Mouse (Mus musculus): ENCODE data around the gene Slc13a2. TPM values are rescaled to one million over a fixed set of nuclear protein-coding genes. Genes with fewer than 3 reads are reported as not detected.

The Slc13a2 gene
- polyA plus RNA-seq, 1 experiment from 2014 or later = not detected

DNA sequence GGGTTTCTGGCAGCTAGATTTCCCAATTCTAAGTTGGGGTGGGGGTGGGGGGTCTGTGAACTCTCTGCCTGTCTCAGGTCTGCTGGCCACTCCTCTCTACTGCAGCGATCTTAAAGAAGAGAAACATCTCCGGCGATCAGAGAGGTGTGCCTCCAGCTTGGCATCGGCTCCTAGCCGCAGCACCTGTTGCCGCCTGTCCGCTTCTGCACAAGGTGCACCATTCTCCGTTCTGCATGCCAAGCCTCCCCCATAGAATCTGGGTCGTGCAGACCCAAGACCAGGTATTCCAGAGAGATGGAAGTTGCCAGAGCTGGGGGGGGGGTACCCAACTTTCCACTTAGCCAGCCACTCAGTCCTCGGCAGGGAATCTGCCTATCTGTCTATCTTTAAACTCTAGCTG is 36.2 kb downstream of the Slc13a2 start:
- Histone ChIP-seq H3K4me1 (no peaks in the 10 kb centered on the region), H3K27ac (replicated peaks) (no peak overlapping the region), H3K4me3 (no peak overlapping the region), H3K27me3 (replicated peaks) (peaks cover 55% of the 10 kb centered on the region), H3K36me3 (no peaks in the 10 kb centered on the region), H3K9ac (no peak overlapping the region), H3K4me2 (no peak overlapping the region), H3K9me3 (no peaks in the 10 kb centered on the region)
- ATAC-seq (ENCODE audit: extremely low read depth, insufficient number of reproducible peaks, low FRiP score, low TSS enrichment) = no peak
- 79% methylated on average over 10 of the region's 10 CpGs for WGBS

DNA sequence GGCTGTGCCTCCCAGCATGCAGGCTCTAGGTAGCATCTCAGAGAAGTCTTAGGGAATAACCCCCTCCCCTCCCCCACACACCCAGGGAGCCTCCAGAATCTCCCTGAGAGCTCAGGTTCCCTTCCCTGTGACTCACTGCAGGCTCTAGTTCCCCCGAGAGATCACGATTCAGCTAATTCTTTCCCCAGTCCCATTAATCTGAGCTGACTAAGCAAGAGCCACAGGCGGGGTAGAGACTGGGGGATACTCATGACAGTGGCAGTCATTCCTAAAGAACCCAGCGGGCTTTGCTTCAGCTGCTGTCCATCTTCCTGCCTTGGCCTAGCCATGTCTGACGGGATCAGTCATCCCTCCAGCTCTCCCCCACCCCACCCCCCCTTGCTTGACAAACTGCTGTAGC is 39.3 kb downstream of the Slc13a2 start:
- Histone ChIP-seq H3K27me3 (replicated peaks) (peaks cover 78% of the 10 kb centered on the region), H3K4me3 (no peak overlapping the region), H3K4me2 (no peak overlapping the region), H3K27ac (replicated peaks) (no peak overlapping the region), H3K9ac (no peak overlapping the region), H3K36me3 (no peaks in the 10 kb centered on the region), H3K9me3 (no peaks in the 10 kb centered on the region), H3K4me1 (no peaks in the 10 kb centered on the region)
- no peak for ATAC-seq (ENCODE audit: extremely low read depth, insufficient number of reproducible peaks, low FRiP score, low TSS enrichment)
- 25% methylated on average over 5 of the region's 5 CpGs for WGBS

DNA sequence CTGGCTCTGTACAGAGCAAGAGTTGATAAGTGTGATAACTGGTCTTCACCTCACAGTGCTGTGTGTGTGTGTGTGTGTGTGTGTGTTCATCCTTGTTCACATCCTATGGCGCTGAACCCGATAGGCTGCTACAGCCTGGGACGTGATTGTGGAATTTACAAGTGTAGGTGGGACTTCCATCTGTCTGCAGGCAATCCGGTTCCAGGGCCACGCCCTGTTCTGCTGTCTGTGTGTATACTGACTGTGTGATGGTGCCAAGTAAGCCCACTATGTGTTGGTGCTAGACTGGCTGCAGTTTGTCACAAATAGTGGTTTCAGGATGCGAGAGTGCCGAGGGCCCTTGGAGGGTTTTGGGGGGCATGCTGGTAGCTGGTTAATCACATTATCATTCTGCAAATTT is 39.7 kb downstream of the Slc13a2 start:
- H3K36me3 ChIP-seq = no peaks in the 10 kb centered on the region
- no peak overlapping the region for H3K4me3 ChIP-seq

DNA sequence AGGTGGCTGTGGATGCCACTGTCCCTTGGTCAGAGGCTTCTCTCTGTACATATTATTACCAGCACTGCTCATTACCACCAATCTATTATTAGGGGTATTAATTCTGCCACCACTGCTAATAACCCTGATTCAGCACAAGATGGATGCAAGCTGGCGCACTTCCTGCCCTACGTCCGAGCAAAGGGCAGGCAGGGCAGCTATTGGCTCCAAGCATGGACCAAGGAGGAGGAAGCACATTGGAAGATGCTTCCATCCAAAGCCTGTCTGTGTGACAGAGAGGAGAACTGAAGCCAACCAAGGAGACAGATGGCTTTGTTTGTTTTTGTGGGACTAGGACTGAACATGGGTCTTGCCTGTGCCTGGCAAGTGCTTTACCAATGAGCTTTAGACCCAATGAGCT is 41.0 kb downstream of the Slc13a2 start:
- H3K4me3 ChIP-seq = no peak overlapping the region
- WGBS = 62% methylated on average over 3 of the region's 3 CpGs
- H3K4me2 ChIP-seq = no peak overlapping the region
- H3K27ac ChIP-seq (replicated peaks) = no peak overlapping the region
- no peak overlapping the region for H3K9ac ChIP-seq
- H3K27me3 ChIP-seq (replicated peaks) = peaks cover 61% of the 10 kb centered on the region
- no peak for ATAC-seq (ENCODE audit: extremely low read depth, insufficient number of reproducible peaks, low FRiP score, low TSS enrichment)
- no peaks in the 10 kb centered on the region for H3K4me1 ChIP-seq
- H3K9me3 ChIP-seq = no peaks in the 10 kb centered on the region
- H3K36me3 ChIP-seq = no peaks in the 10 kb centered on the region

More for the DNA sequence above, 39.7 kb downstream of the Slc13a2 start:
- H3K27ac ChIP-seq (replicated peaks) = no peak overlapping the region
- WGBS = 65% methylated on average over 7 of the region's 7 CpGs
- H3K9me3 ChIP-seq = no peaks in the 10 kb centered on the region
- no peaks in the 10 kb centered on the region for H3K4me1 ChIP-seq
- no peak overlapping the region for H3K9ac ChIP-seq
- ATAC-seq (ENCODE audit: extremely low read depth, insufficient number of reproducible peaks, low FRiP score, low TSS enrichment) = no peak
- no peak overlapping the region for H3K4me2 ChIP-seq
- peaks cover 74% of the 10 kb centered on the region for H3K27me3 ChIP-seq (replicated peaks)

DNA sequence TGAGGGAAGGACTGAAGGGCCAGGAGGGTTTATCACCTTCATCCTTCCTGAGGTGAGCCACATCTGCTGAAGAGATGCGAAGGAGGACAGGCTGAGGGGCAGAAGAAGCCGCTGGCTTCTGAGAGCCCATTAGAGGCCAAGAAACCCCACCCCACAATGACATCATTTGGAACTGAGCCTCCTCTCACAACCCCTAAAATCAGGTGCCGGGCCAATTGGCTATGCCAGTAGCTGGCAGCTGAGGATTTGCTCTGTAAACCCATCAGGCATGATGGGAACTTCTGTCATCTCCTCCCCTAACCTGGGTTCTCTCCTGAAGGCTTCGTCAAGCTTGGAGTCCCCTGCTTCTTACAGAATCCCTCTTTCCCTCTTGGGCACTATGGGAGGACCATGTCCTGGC is 41.7 kb downstream of the Slc13a2 start:
- H3K4me1 ChIP-seq = no peaks in the 10 kb centered on the region
- H3K27ac ChIP-seq (replicated peaks) = no peak overlapping the region
- H3K27me3 ChIP-seq (replicated peaks) = peaks cover 55% of the 10 kb centered on the region
- no peak for ATAC-seq (ENCODE audit: extremely low read depth, insufficient number of reproducible peaks, low FRiP score, low TSS enrichment)
- H3K9ac ChIP-seq = no peak overlapping the region
- H3K9me3 ChIP-seq = no peaks in the 10 kb centered on the region
- WGBS = 62% methylated on average over 4 of the region's 4 CpGs
- H3K36me3 ChIP-seq = no peaks in the 10 kb centered on the region
- no peak overlapping the region for H3K4me2 ChIP-seq
- no peak overlapping the region for H3K4me3 ChIP-seq

GRCm38 (mm10) chr11:78377549-78378159 is 44.4 kb downstream of the Slc13a2 start:
- no peak for ATAC-seq (ENCODE audit: extremely low read depth, insufficient number of reproducible peaks, low FRiP score, low TSS enrichment)
- no peaks in the 10 kb centered on the region for H3K36me3 ChIP-seq
- 39% methylated on average over 12 of the region's 12 CpGs for WGBS
- H3K27me3 ChIP-seq (replicated peaks) = peaks cover 35% of the 10 kb centered on the region
- H3K4me3 ChIP-seq = no peak overlapping the region
- H3K9me3 ChIP-seq = no peaks in the 10 kb centered on the region
- no peak overlapping the region for H3K4me2 ChIP-seq
- H3K9ac ChIP-seq = no peak overlapping the region
- H3K27ac ChIP-seq (replicated peaks) = no peak overlapping the region
- H3K4me1 ChIP-seq = no peaks in the 10 kb centered on the region

DNA sequence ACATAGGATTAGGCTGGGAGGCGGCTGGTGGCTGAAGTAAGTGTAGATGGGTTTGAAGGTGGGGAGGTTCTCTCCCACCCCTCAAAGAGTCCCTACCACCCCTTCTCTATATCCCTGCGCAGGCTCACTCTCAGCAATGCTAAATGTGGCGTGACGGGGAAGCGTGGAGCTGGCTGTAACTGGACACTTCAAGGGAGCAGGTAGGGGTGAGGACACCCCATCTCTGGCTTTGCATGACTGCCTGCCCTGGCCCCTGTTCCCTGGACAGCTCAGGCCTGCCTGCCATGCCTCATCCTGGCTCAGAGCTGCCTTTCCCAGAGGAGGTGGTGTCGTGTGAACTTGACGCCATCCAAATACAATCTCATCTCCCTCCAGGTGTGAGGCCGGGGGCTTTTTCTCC is 47.9 kb downstream of the Slc13a2 start:
- Histone ChIP-seq H3K27ac (replicated peaks) (no peak overlapping the region), H3K4me1 (no peaks in the 10 kb centered on the region), H3K4me2 (no peak overlapping the region), H3K4me3 (no peak overlapping the region), H3K36me3 (no peaks in the 10 kb centered on the region), H3K9me3 (no peaks in the 10 kb centered on the region), H3K9ac (no peak overlapping the region), H3K27me3 (replicated peaks) (peaks cover 14% of the 10 kb centered on the region)
- no peak for ATAC-seq (ENCODE audit: extremely low read depth, insufficient number of reproducible peaks, low FRiP score, low TSS enrichment)
- WGBS = 74% methylated on average over 8 of the region's 8 CpGs

DNA sequence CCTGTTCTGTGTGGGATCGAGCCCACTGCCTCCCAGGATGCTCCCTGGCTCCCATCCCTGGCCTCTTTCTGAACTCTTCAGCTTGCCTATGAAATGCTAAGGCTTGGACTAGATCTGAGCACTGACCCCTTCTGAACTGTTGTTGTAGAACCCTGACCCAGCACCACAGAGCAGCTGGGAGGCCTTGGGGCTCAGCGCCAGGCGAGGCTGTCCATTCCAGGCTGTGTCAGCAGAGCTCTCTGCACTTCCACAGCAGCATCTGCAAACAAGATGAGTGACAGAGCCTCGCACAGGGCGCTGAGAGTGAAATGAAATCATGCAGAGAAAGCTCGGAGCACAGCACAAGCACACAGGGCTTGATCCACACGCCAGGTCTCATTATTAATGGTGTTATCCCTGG is 49.4 kb downstream of the Slc13a2 start:
- no peak for ATAC-seq (ENCODE audit: extremely low read depth, insufficient number of reproducible peaks, low FRiP score, low TSS enrichment)
- no peak overlapping the region for H3K4me2 ChIP-seq
- WGBS = 46% methylated on average over 7 of the region's 7 CpGs
- H3K27ac ChIP-seq (replicated peaks) = no peak overlapping the region
- H3K9me3 ChIP-seq = no peaks in the 10 kb centered on the region
- no peaks in the 10 kb centered on the region for H3K4me1 ChIP-seq
- H3K4me3 ChIP-seq = no peak overlapping the region
- no peak overlapping the region for H3K9ac ChIP-seq
- no peaks in the 10 kb centered on the region for H3K27me3 ChIP-seq (replicated peaks)
- H3K36me3 ChIP-seq = no peaks in the 10 kb centered on the region

- WGBS = 61% methylated on average over 3 of the region's 3 CpGs
- H3K4me2 ChIP-seq = no peak overlapping the region
- no peaks in the 10 kb centered on the region for H3K36me3 ChIP-seq
- H3K27ac ChIP-seq (replicated peaks) = no peak overlapping the region
- no peaks in the 10 kb centered on the region; the same call in 1 of the 2 replicates for H3K27me3 ChIP-seq (replicated peaks)
- no peak overlapping the region for H3K4me3 ChIP-seq
- no peaks in the 10 kb centered on the region for H3K9me3 ChIP-seq
- H3K4me1 ChIP-seq = no peaks in the 10 kb centered on the region
- ATAC-seq (ENCODE audit: extremely low read depth, insufficient number of reproducible peaks, low FRiP score, low TSS enrichment) = no peak
- no peak overlapping the region for H3K9ac ChIP-seq
Measured at GRCm38 (mm10) chr11:78372166-78372565, 49.9 kb downstream of the Slc13a2 start.

- 85% methylated on average over 11 of the region's 11 CpGs for WGBS
Measured at GRCm38 (mm10) chr11:78371711-78372110, 50.3 kb downstream of the Slc13a2 start.

DNA sequence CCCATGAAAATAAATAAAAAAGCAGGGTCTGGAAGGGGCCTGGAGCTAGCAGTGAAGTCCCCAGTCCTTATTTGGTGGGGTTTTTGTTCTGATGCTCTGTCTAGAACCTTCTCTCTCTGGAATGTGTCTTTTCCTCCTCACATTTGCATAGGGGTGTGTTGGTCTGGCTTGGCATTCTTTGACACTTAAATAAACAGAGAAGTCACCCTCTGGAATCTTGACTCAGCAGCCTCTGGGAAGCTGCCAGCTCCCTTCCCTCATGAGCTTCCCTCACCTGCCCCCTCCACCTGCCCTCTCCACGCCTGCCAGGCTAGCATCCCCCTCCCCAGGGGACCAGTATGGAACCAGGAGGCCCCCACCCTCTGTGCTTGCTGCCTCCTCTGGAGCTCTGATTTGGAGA is 51.6 kb downstream of the Slc13a2 start:
- Histone ChIP-seq H3K27me3 (replicated peaks) (no peaks in the 10 kb centered on the region; the same call in 1 of the 2 replicates), H3K4me1 (no peaks in the 10 kb centered on the region), H3K9ac (no peak overlapping the region), H3K27ac (replicated peaks) (no peak overlapping the region), H3K36me3 (no peaks in the 10 kb centered on the region), H3K4me3 (no peak overlapping the region), H3K9me3 (no peaks in the 10 kb centered on the region), H3K4me2 (no peak overlapping the region)
- WGBS = 62% methylated on average over 1 of the region's 1 CpGs
- no peak for ATAC-seq (ENCODE audit: extremely low read depth, insufficient number of reproducible peaks, low FRiP score, low TSS enrichment)

More at GRCm38 (mm10) chr11:78371711-78372110, 50.3 kb downstream of the Slc13a2 start:
- Histone ChIP-seq H3K4me2 (no peak overlapping the region), H3K36me3 (no peaks in the 10 kb centered on the region), H3K27me3 (replicated peaks) (no peaks in the 10 kb centered on the region; the same call in 1 of the 2 replicates), H3K27ac (replicated peaks) (no peak overlapping the region), H3K4me1 (no peaks in the 10 kb centered on the region), H3K4me3 (no peak overlapping the region), H3K9ac (no peak overlapping the region), H3K9me3 (no peaks in the 10 kb centered on the region)
- ATAC-seq (ENCODE audit: extremely low read depth, insufficient number of reproducible peaks, low FRiP score, low TSS enrichment) = no peak

DNA sequence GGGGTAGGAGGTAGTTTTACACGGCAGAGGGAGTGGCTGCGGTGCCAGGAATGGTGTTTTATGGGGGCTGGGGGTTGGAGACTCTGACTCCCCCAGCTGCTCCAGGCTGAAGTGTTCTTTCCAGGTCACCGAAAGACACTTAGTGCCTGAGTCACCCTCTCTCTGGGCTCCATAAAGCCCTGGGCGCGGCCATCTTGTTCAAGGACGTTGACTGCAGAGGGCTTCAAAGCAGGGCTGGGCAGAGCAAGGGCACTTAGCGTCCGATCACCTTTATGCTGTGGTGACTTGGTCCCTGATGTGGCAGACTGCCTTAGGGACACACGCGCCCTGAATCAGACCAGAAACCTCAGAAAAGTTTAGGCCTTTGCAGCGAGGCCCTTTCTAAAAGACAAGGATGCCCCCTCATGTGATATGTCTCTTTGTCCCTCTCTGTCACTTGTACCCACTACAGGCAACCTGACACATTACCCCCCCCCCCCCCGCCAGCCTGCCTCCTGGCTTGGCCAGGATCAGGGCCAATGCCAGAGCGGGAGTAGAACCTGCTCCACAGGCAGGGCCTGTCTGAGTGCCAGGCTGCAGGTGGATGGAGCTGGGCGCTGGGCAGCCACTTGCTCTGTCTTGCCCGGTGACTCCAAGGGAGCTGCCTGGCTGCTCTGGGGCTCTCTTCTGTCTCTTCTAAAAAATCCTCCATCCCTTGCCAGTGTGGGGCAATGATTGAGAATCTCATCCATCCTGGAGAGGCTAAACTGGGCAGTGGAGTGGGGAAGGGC is 54.4 kb downstream of the Slc13a2 start:
- Histone ChIP-seq H3K9me3 (no peaks in the 10 kb centered on the region), H3K27me3 (replicated peaks) (peaks cover 11% of the 10 kb centered on the region; the same call in 1 of the 2 replicates), H3K4me3 (no peak overlapping the region), H3K36me3 (no peaks in the 10 kb centered on the region), H3K9ac (no peak overlapping the region), H3K27ac (replicated peaks) (no peak overlapping the region), H3K4me2 (no peak overlapping the region), H3K4me1 (no peaks in the 10 kb centered on the region)
- ATAC-seq (ENCODE audit: extremely low read depth, insufficient number of reproducible peaks, low FRiP score, low TSS enrichment) = no peak
- WGBS = 84% methylated on average over 15 of the region's 15 CpGs

Data from heart, embryonic 13.5 days (tissue).